11 mouse cellular contexts compared by ENCODE assay signal in genomic region chr4:41318267-41318666, GRCm38 (mm10).
"Had no signal": no experiment of that assay in that cellular context is flagged by ENCODE, and none has a peak within 500 bp of the region (broad histone marks: within the 10 kb centered on the region; RNA-seq: fewer than 3 reads in every experiment).

No protein-coding gene starts in this region.

- H3K4me3 ChIP-seq: hindbrain, embryonic 13.5 days; limb, embryonic 15.5 days; liver, embryonic 15.5 days; midbrain, embryonic 12.5 days had no signal

- H3K4me2 ChIP-seq: hindbrain, embryonic 13.5 days; limb, embryonic 15.5 days; liver, embryonic 15.5 days; lung, embryonic 14.5 days; midbrain, embryonic 12.5 days had no signal

- H3K9me3 ChIP-seq: hindbrain, embryonic 13.5 days; limb, embryonic 15.5 days; liver, embryonic 15.5 days; midbrain, embryonic 12.5 days had no signal

- DNase-seq: layer of hippocampus, postnatal 36 days; lung, embryonic 14.5 days; right cerebral cortex, postnatal 14 days; thymus, adult 18-20 months; thymus, postnatal 14 days had no signal

- ATAC-seq: hindbrain, postnatal 0 days; midbrain, embryonic 16.5 days had no signal

- H3K36me3 ChIP-seq: hindbrain, embryonic 13.5 days; limb, embryonic 15.5 days; liver, embryonic 15.5 days; midbrain, embryonic 12.5 days had no signal

- H3K27me3 ChIP-seq: hindbrain, embryonic 13.5 days; limb, embryonic 15.5 days; liver, embryonic 15.5 days; midbrain, embryonic 12.5 days had no signal

- H3K27ac ChIP-seq: hindbrain, embryonic 13.5 days; hindbrain, postnatal 0 days; limb, embryonic 15.5 days; liver, embryonic 15.5 days; midbrain, embryonic 12.5 days had no signal

- H3K9ac ChIP-seq: hindbrain, embryonic 13.5 days; limb, embryonic 15.5 days; liver, embryonic 15.5 days; lung, embryonic 14.5 days; midbrain, embryonic 12.5 days had no signal
